Mouse (Mus musculus) myocyte (in vitro differentiated cells): ENCODE measurements around the gene Arhgap17.

Experiments
- CEBPB ChIP-seq: IDR thresholded peaks from 2 replicates; pipeline ENCODE4 v1.6.1; 2011; ENCODE audit warnings: mild to moderate bottlenecking, moderate library complexity; ENCODE audit not compliant: poor library complexity, insufficient read depth, severe bottlenecking
- E2F4 ChIP-seq: IDR thresholded peaks from one replicate; pipeline ENCODE4 v1.6.1; 2011; ENCODE audit warnings: mild to moderate bottlenecking, control low read depth, moderate library complexity; ENCODE audit not compliant: insufficient read depth
- MAX ChIP-seq: IDR thresholded peaks from one replicate; pipeline ENCODE4 v1.6.1; 2011; ENCODE audit warnings: low read depth, mild to moderate bottlenecking, control low read depth
- MYOD1 ChIP-seq, 3 experiments: IDR thresholded peaks; one replicate each; pipeline ENCODE4 v1.6.1; 2011; ENCODE audit warnings: control low read depth in 2 of 3, low read depth in 2 of 3, mild to moderate bottlenecking in 2 of 3, moderate library complexity in 1 of 3; ENCODE audit not compliant: insufficient read length in 2 of 3, control insufficient read depth in 1 of 3
- POLR2A ChIP-seq: IDR thresholded peaks from one replicate; pipeline ENCODE4 v1.6.1; 2011; ENCODE audit warnings: low read depth, mild to moderate bottlenecking, control low read depth, moderate library complexity; ENCODE audit not compliant: insufficient read length
- POLR2AphosphoS2 ChIP-seq: IDR thresholded peaks from one replicate; pipeline ENCODE4 v1.6.1; 2011; ENCODE audit warnings: low read depth, control low read depth; ENCODE audit not compliant: insufficient read length
- SRF ChIP-seq: IDR thresholded peaks from one replicate; pipeline ENCODE4 v1.6.1; 2011; ENCODE audit warnings: low read depth; ENCODE audit not compliant: control insufficient read depth, insufficient read length
- TCF12 ChIP-seq: IDR thresholded peaks from one replicate; pipeline ENCODE4 v1.6.1; 2011; ENCODE audit warnings: mild to moderate bottlenecking, control low read depth; ENCODE audit not compliant: poor library complexity, insufficient read depth, severe bottlenecking
- TCF3 ChIP-seq: IDR thresholded peaks from one replicate; pipeline ENCODE4 v1.6.1; 2011; ENCODE audit warnings: low read depth, control low read depth; ENCODE audit not compliant: insufficient read length
- USF1 ChIP-seq: IDR thresholded peaks from one replicate; pipeline ENCODE4 v1.6.1; 2011; ENCODE audit warnings: low read depth, mild to moderate bottlenecking, control low read depth, moderate library complexity

DNA sequence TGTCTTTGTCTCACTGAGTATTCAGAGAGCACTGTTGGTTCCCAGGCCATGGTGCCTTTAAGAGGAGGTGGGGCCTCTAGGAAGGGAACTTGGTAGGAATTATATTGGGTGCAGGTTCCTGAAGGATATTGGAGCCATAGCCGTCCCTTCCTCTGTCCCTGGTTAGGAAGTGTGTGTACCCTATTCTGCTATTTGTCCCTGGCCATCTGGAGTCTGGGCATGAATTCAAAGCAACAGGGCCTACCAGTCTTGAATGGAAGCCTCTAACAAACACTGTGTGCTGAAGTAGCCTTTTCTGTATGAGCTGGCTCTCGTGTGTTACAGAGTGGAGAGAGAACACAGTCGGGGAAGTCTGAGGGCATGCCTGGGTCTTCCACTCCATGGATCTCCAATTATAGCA lies 42.4 kb upstream of the Arhgap17 start:
- no peak for TF ChIP-seq TCF12
- no peak for TF ChIP-seq POLR2A
- TF ChIP-seq SRF: no peak
- TF ChIP-seq USF1: no peak
- TF ChIP-seq E2F4: no peak
- no peak for TF ChIP-seq CEBPB
- TF ChIP-seq MAX: no peak
- TF ChIP-seq MYOD1 (IDR thresholded peaks at IDR 0.05; ENCODE audit: control insufficient read depth in 1 of 3, insufficient read length in 2 of 3, low read depth in 2 of 3): no peak
- no peak for TF ChIP-seq TCF3
- TF ChIP-seq POLR2AphosphoS2: no peak
